Mouse (Mus musculus) T-helper 17 cell (primary cell): ENCODE results near the gene Crkl.

Source experiments
- in situ Hi-C, 2 experiments: fragments of 300-600 bp; cut with MboI, MseI; formaldehyde crosslinking; loops; 1 replicate in 1 of 2; 2 replicates in 1 of 2; pipeline ENCODE4 v1.15.1; 2025; ENCODE audit warnings: high pct_unique_total_duplicates in 2 of 2

Gene Crkl

DNA sequence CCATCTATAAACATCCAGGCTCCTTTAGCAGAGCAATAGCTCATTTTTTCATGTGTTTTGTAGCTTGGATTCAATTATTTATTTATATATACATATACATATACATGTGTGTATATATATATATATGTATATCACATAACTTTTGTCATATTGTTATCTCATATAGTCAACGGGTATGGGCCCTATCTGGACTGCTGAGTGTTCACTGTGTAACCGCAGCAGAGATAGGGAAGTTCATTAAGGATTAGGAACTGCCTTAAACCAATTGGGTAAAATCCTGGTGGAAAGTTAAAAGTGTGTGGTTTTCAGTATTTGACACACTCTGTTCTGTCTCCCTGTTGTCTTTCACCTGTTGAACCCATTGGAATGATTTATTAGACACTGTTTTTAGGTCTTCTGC is 29.7 kb downstream of the Crkl start:
- in situ Hi-C loops = no loop called here

DNA sequence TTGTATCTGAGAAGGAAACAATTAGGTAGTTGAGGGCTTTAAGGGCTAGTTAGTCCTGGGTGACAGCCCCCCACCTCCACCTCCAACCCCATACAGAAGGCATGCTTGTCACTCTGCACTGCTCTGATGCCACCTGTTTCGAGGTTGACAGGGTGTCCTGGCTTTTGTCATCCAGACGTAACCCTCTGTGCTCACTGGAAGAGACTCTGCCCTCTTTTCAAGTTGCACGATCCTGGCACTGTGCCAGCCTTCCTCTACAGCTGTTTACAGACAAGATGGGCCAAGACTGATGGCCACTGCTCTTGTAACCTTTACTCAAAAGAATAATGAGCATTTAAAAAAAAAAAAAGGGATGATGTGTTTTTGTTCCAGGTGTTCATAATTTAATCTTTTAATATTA is 34.7 kb downstream of the Crkl start:
- in situ Hi-C loops = no loop called here

DNA sequence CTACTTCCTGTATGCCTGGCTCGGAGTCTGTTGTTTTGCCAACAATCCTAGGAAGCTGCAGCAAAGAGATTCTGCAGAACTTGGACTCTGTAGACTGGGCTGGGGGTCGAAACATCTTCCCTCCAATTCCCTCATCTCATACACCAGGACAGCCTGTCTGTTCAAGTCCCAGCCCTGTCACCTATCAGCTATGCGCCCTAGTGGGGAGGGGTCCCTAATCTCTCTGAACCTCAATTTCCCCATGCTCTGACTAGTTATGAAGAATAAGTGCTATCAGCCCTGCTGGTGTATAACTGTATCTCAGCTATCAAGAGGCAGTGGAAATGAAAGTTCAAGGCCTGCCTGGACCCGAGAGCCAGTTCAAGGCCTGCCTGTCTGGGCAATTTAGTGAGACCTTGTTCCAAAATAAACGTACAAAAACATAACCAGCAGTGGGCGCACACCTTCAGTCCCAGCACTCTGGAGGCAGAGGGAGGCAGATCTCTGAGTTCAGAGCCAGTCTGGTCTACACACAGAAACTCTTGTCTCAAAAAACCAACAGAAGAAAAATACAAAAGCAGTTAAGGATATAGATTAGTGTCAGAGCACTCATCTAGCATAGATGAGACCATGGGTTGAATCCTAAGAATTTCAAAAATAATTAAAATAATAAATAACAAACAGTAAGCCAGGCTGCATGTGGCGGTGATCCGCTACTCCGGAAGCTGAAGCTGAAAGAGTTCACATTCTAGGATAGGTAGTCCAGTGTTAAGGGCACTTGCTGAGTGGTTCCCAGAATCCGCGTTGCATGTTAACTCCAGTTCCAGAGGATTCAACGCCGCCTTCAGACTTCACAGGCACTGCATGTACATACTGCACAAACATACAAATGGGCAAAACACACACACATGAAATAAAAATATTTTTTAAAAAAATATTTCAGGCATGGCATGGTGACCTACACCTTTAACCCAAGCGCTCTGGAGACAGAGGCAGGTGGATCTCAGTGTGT is 37.0 kb downstream of the Crkl start:
- in situ Hi-C loops = no loop called here

DNA sequence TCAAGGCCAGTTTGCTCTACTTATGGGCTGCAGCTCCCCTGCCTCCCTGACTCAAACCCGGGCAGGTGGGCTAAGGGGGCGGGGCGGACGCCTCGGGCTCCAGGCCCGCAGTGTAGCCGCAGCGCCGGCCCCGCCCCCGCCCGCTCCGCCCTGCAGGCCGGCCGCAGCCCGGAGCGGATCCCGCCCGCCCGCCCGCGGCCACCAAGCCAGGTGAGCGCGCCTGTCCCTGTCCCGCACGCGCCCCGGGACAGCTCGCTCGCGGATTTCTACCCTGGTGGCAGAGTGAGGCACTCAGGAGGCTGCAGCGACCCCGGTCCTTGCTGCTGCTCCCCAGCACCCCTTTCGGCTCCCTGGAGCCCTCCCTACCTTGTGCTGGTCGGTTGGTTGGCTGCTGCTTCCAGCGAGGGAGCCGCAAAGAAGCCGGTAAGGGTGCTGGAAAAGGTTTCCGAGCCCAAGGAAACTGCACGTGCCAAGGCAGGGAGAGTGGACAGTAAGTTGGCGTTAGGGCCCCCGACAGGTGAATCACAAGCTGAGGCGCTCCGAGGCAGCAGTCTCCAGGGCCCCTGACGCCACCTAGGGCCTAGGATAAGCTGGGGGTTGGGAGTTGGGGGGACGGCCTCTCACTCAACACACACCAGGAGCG is 37.8 kb downstream of the Crkl start, which contains the start of gene Aifm3:
TSS of gene Aifm3 (plus strand) at position 143 of the 643 bp plus-strand sequence.
- in situ Hi-C loops = no loop called here

DNA sequence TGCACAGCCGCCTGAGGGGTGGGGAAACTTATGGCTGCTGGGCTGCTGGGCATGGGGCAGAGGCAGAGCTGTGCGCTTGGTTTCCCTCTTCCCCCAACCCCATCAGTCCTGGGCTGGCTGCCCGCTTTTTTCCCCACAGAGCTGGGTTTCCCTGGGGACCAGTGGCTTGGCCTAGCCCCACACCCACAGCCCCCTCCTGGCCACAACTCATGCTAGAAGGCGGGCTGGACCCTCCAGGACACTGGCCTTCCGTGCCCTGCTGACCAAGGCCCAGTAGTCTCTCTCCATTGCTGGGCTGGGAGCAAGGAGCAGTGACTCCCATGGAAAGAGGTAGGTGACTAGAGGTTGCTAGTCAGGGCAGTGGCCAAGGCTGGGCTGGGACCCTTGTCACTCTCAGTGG is 39.4 kb downstream of the Crkl start:
- in situ Hi-C loops = no loop called here

DNA sequence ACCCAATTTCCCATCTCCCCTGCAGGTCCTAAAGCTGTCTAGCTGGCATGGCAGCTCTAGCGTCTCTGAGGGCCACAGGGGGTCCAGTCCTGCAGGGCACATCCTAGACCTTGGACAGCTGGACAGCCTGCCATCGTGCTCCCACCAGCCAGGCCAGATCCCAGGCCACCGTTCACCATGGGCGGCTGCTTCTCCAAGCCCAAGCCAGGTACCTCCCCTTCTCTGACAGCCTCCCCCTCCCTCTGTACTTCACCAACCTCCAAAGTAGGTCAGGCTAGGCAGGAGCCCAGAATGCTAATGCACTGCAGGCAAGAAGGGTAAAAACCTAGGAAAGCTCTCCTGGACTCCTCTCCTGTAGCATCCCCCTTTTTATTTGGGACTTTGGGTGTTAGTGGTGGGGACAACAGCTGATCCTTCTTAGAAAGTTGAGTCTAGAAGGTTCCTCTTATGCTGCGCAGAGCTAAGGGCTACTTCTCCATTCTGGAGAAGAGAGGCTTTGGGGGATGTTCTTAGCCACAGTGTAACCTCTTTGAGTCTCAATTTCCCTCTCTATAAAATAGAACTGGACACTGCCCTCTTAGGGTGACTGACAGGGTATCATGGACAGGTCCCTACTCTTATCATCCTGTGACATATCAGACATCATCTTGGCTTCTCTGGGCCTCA is 40.2 kb downstream of the Crkl start:
- in situ Hi-C loops = no loop called here

DNA sequence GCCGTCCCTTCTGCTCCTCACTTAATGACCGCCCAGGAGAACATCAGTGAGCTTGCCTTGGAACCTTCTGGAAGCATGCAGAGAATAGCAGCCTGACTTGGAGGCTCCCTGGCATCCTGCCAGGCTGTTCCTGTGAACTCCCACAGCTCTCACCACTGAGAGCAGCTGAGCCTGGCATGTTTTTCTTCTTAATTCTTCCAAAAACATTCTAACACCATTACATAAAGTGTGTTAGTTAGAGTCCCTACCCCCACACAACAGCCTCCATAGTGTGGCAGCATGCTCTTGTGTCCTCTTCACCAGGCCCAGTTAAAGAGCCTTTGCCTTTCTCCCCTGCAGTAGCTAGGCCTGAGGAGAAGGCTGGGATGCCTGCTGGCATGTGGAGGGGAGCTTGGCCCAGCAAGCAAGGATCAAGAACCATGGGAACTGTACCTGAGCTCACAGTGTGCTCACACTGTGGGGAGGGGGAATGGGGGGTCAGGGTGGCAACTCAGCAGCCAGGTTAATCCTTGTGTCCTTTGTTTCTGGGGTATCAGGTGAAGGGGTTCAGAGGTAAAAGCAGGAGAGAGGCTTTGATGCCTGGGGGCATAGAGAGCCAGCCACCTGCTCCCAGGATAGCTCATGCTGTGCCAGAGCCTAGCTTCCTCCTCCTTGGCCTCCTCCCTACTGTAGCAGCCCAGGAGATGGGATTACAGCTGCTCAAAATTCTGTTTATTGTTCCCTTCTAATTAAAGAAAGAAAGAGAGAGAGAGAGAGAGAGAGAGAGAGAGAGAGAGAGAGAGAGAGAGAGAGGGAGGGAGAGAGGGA is 44.9 kb downstream of the Crkl start:
- in situ Hi-C loops = no loop called here

DNA sequence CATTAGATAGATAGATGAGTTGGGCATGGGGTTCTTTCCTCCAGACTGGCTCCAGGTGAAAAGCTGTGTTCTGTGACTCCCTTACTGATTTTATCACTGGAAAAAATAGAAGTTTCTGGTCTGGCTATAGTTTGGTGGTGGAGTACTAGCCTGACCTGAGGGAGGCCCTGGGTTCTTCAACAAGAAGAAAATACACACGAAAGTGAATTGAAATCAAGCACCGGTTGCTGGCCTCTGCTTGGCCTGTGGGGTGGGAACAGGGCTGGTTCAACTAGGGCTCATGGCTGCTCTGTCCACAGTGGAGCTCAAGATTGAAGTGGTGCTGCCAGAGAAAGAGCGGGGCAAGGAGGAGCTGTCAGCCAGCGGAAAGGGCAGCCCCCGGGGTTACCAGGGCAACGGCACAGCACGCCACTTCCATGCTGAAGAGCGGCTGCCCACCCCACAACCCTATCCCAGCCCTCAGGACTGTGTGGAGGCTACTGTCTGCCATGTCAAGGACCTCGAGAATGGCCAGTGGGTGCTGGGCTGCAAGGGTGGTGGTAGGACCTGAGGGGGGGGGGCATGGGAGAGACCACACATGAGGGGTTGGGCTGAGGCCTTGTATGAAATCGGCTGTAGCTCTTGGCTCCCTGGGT is 47.6 kb downstream of the Crkl start:
- in situ Hi-C loops = no loop called here

DNA sequence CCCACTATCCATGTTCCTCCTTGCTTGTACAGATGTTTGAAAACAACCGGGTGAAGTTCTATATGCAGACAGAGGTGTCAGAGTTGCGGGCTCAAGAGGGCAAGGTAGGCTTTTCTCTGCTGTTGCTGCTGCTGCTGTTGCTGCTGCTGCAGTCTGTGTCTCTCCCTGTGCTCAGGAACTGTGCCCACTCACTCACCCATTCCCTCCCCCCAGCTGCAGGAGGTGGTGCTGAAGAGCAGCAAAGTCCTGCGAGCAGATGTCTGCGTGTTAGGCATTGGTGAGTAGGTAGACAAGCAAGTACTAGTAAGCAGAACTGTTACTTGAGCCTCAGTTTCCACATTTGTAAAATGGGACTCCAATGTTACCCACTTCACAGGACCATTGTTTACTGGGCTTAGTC is 50.9 kb downstream of the Crkl start:
- in situ Hi-C loops = loop anchor here in 1 of 2 experiments (10.0 kb wide), 1 partner anchor 298 kb away; the partner anchor contains the start of genes Rimbp3 and Ube2l3

DNA sequence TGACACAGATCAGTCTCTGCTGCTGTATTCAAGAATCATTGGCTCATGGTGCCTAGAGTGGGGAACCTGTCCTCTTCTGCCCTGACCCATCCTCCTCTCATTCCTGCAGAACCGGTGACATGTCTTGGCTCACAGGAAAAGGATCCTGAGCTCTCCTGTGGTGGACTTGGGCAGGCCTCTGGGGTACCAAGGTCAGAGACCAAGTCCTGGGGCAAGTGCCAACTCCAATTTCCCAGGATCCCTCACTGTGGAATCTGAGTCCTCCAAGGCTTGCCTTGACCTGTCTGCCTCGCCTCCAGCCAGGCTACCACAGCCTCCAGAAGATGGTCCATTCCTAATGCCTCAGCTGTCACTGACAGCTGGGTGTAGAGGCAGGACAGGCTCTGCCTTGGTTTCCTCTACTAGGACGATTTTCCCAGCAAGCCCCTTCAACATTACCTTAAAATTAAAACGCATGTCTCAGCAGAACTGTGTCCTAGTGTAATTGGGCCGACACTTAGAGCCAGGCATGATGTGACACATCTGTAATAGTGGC is 55.3 kb downstream of the Crkl start:
- in situ Hi-C loops = loop anchor here in 1 of 2 experiments (5.0 to 10.0 kb wide), 2 partner anchors 100 to 302 kb away; partner anchors contain the start of genes Pi4ka, Rimbp3, Snap29 and Ube2l3

DNA sequence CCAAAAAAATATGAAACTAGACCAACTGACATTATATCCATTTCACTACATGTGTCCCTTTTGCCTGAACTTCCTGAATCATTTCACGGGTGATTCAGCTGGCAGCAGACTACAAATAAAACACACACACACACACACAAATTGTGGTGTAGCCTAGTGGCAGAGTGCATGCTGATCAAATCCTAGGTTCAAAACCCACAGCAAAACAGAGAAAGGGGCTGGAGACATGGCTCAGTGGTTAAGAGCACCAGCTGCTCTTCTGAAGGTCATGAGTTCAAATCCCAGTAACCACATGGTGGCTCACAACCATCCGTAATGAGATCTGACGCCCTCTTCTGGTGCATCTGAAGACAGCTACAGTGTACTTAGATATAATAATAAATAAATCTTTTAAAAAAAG is 56.2 kb downstream of the Crkl start:
- in situ Hi-C loops = loop anchor here in 1 of 2 experiments (5.0 to 10.0 kb wide), 2 partner anchors 101 to 303 kb away; partner anchors contain the start of genes Pi4ka, Rimbp3, Snap29 and Ube2l3

DNA sequence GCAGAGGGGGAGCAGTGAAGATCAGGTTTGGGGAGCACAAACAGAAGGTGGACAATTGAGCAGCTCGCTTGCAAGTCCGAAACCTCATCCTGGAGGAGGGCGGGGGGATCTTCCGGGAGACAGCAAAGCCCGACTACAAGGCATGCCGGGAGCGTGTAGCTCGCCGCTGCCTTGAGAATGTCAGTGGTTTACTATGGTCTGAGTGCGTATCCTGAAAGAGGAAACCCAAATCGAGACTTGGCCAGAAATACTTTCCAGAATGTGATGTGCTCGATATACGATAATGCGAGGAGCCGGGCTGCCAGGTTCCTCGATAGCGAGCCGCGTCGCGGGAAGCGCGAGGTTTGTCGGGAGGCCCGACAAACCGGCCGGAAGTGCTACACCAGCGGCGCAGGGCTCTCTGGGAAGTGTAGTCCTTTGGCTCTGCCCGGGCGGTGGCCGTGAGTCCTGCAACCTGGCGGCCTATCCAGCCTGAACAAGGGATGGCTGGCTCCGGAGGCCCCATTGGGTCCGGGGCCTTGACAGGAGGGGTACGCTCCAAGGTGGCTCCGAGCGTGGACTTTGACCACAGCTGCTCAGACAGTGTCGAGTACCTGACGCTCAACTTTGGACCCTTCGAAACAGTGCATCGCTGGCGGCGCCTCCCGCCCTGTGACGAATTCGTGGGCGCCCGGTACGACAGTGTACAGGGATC is 56.9 kb downstream of the Crkl start, which contains the start of gene Lztr1:
TSS of gene Lztr1 (plus strand) at position 143 of the 694 bp plus-strand sequence.
- in situ Hi-C loops = loop anchor here in 1 of 2 experiments (5.0 to 10.0 kb wide), 2 partner anchors 101 to 304 kb away; partner anchors contain the start of genes Pi4ka, Rimbp3, Snap29 and Ube2l3

DNA sequence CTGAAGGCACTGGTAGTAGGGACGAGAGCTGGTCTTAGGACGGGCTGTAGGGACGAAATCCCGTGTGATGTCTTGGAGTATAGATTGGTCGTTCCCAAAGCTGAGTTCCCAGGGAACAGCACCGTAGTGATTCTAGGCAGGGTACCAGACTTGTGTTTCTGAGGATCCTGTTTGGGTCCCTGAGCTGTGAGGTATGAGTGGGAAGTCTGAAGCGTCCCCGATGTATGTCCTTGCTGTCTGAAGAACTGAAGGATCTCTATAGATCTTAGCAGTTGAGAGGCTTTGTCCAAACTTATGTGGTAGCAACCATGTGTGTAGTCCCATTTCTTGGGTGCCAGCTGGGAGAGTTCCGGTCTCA is 57.4 kb downstream of the Crkl start:
- in situ Hi-C loops = loop anchor here in 1 of 2 experiments (5.0 to 10.0 kb wide), 2 partner anchors 102 to 304 kb away; partner anchors contain the start of genes Pi4ka, Rimbp3, Snap29 and Ube2l3

DNA sequence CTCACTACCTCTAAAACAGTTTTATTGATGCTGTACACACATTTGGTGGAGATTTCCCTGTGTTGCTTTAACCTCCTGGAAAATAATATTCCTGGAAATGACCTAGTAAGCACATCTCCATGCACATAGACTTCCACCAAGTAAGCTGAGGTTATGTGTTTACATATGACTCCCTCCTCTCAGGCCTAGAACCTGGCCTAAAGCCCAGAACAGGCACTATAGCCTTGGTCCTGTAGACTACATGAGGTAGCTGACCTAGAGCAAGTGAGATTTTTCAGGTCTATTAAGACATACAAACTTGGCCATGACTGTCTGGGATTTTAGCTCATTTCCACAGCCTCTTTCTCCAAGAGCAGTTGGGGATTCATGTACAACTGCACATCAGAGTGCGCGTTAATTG is 58.4 kb downstream of the Crkl start:
- in situ Hi-C loops = loop anchor here in 1 of 2 experiments (10.0 kb wide), 1 partner anchor 65 kb away; no protein-coding TSS in a partner anchor

DNA sequence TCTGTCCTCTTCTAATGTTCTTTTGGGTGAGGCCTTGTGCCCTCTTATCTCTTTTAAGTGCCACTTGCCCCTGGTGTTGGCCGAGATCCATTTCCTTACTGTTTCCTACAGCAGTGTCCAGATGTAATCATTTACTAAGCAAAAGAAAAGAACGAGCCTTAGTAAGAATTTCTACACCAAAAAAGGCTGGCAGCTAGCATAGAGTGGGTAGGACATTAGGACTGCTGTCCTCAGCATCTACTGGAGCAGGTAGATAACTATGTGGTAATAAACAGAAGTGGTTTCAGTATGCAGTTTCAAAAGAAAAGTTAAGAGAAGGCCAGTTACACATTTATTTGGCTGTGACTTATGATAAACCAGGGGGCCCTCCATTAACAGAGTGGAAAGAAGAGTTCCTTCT is 58.9 kb downstream of the Crkl start:
- in situ Hi-C loops = loop anchor here in 1 of 2 experiments (10.0 kb wide), 1 partner anchor 64 kb away; no protein-coding TSS in a partner anchor

DNA sequence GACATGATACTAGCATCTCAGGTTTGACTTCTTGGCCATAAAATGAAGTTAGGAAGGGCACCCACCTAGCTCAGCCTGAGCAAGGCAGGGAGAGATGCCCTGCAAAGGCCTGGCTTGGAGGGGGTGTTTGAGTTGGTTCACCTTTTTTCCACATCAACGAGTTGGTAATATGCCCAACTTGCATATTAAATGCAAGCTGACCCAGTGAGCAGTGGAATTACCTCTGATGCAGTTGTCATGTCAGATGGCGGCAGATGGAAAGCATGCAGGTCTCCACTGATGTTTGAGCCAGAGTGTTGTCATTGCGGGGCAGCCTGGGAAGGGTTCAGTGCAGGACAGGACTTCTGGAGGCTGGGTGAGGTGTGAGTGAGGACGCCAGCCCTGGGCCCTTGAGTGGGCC is 59.6 kb downstream of the Crkl start:
- in situ Hi-C loops = loop anchor here in 1 of 2 experiments (10.0 kb wide), 1 partner anchor 63 kb away; no protein-coding TSS in a partner anchor

DNA sequence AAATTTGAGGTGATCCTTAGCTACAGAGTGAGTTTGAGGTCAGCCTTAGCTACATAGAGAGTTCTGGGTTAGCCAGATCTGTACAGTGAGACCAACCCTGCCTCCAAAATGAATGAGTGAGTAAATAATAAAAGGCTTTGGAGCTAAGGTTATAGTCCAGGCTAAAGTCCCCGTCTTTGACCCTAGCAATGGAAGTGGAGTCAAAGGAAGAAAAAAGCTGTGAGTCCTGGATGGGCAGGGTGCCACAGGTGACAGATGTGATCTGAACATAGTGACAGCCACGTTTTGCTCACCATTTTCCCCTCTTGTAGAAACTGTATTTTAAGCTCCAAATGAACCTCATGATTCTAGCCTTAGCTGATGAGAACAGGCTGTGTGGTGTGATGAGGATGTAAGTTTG is 67.1 kb downstream of the Crkl start:
- in situ Hi-C loops = loop anchor here in 1 of 2 experiments (10.0 kb wide), 1 partner anchor 56 kb away; no protein-coding TSS in a partner anchor

DNA sequence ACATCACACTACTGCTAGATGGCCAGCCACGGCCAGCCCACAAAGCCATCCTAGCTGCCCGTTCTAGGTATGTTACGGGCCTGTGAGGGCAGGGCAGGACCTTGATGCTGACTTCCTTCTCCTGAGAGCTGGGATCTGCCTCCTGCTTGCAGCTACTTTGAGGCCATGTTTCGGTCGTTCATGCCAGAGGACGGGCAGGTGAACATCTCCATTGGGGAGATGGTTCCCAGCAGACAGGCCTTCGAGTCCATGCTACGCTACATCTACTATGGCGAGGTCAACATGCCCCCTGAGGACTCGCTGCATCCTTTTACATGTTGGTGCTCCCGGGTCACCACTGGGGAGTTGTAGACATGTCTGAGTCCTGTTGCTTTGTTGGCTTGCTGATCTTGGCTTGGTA is 72.4 kb downstream of the Crkl start:
- in situ Hi-C loops = no loop called here

DNA sequence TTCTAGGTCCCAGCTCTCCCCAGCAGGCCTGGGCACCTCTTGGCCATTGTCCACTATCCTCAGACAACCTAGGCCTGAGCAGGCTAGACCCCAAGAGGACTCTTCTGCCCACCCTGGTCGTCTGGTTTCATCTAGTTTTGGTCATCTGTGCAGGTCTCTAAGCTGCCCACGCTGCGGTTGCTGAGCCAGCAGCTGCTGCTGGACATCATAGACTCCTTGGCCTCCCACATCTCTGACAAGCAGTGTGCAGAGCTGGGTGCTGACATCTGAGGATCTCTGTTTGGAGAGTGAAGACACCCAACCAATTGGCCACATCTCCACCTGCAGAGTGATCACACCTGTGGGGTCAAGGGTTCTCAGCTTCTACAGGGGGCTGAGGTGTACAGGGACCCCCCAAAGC is 73.7 kb downstream of the Crkl start:
- in situ Hi-C loops = no loop called here
